Mouse (Mus musculus) right cerebral cortex, postnatal 14 days (tissue): Measurements from ENCODE around the gene Gm13276.
"Not testable (repeated sequence)": the region's sequence is repeated elsewhere in the genome, so short reads cannot be mapped to it uniquely, and the experiment has no call there.

Experiments
- DNase-seq: peaks from one replicate; pipeline ENCODE4 v3.0.0; 2022

The Gm13276 gene

GRCm38 (mm10) chr4:88785409-88785808 lies at the start of gene Gm13276:
TSS of gene Gm13276 (plus strand) at chr4:88785709.
- DNase-seq: not testable (repeated sequence)

- DNase-seq: peak; percentile 58
These were observed 47.0 kb upstream of the Gm13276 start for GRCm38 (mm10) chr4:88738480-88738879.

- DNase-seq: no peak
These were observed 46.5 kb upstream of the Gm13276 start for GRCm38 (mm10) chr4:88739036-88739435.

- DNase-seq: no peak
These were observed 44.1 kb upstream of the Gm13276 start for GRCm38 (mm10) chr4:88741426-88741825.

- DNase-seq: no peak
These were observed 42.6 kb upstream of the Gm13276 start for GRCm38 (mm10) chr4:88742771-88743371.

DNA sequence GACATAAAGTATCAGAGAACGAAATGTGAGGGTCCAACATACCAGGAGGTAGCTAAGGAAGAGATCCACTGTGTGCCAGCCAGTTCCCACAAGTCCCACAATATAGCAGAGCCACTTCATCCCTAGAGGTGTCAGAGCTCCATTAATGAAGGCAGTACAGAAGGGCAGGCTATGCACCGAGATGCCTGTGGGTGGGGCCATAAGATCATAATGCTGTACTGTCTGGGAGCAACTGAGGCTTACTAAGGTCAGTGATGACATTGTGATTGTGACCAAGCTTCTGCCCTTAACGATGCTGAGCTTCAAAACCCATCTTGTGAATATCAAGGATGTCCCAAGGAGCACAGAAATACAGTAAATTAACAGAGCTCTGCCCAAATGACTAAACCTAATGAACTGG lies 41.3 kb upstream of the Gm13276 start:
- no peak for DNase-seq

DNA sequence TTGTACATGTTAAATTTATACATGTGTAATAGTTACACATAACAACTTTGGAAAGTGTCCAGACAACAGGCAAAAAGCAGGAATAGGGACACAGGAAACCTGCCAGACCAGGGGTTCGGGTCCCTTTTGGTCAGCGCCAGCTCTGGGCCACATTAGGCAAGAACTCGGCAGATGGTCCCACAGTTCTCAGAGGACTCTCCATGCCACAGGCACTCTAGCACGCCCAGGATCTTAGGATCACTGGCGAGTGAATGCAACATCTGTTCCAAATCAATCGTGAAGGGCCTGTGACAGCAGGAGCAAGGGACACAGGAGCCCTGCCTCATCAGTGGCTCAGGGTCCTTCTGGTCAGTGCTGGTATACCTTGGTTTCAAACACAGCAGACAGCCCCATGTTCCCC lies 35.6 kb upstream of the Gm13276 start:
- no peak for DNase-seq

DNA sequence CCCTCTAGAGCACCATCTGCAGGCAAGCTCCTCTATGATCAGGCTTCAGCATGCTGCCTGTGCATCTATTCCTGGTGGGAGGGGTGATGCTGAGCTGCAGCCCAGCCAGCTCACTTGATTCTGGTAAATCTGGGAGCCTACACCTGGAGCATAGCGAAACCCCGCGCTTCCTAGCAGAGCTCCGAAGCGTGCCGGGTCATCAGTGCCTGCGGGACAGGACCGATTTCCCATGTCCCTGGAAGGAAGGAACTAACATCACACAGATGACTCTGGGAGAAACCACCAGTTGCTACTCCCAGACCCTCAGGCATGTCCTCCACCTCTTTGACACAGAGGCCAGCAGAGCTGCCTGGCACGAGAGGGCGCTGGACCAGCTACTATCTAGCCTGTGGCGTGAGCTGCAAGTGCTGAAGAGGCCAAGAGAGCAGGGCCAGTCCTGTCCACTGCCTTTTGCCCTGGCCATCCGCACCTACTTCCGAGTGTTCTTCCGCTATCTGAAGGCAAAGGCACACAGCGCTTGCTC lies 30.6 kb upstream of the Gm13276 start, which contains the start of gene Gm13271:
Gene Gm13271, plus strand, starts transcription at position 51 of the 523 bp plus-strand sequence.
- DNase-seq: peak; percentile 36

GRCm38 (mm10) chr4:88756581-88757513 lies 28.7 kb upstream of the Gm13276 start:
- not testable (repeated sequence) for DNase-seq

DNA sequence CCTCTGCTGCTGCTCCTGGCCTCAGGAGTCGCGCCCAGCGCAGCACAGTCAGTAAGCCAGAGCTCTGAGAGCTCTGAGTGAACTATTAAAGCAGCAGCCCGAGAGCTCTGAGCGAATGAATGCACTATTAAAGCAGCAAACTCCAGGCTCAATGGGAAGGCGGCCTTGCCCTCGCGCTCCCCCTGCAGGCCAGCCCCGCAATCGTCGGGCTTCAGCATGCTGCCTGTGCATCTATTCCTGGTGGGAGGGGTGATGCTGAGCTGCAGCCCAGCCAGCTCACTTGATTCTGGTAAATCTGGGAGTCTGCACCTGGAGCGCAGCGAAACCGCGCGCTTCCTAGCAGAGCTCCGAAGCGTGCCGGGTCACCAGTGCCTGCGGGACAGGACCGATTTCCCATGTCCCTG lies 27.9 kb upstream of the Gm13276 start:
- peak; percentile 75 for DNase-seq

DNA sequence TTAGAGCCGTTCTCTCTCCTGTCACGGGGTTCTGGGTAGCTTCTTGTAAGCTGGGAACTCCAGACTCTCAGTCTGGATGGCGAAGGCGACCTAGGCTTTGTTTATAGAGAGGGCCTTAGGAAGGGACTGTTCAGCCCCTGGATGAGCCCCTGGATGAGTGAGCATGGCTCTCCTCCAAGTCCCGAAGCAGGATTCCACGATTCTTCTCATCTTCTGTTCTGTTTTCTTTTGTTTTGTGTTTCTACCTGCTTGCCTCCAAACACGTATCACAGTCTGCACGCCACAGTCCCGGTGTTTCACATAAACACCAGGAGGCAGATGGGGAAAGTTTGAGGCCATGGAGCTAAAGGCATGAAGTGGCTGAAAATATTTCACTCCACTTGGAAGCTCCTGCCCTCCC lies 26.8 kb upstream of the Gm13276 start:
- DNase-seq: not testable (repeated sequence)

GRCm38 (mm10) chr4:88759610-88760268 lies 25.8 kb upstream of the Gm13276 start, which contains the start of gene Gm13283:
TSS of gene Gm13283 (plus strand) at chr4:88760119.
- DNase-seq: not testable (repeated sequence)

GRCm38 (mm10) chr4:88760431-88760830 lies 25.1 kb upstream of the Gm13276 start:
- DNase-seq: peak; percentile 33

DNA sequence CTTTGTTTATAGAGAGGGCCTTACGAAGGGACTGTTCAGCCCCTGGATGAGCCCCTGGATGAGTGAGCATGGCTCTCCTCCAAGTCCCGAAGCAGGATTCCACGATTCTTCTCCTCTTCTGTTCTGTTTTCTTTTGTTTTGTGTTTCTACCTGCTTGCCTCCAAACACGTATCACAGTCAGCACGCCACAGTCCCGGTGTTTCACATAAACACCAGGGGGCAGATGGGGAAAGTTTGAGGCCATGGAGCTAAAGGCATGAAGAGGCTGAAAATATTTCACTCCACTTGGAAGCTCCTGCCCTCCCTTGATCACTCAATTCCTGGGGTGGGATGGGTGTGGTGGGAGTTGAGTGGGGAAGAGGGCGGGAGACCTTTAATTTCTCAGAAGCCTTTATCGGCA lies 23.7 kb upstream of the Gm13276 start:
- peak; percentile 51 for DNase-seq

GRCm38 (mm10) chr4:88762341-88762740 lies 23.2 kb upstream of the Gm13276 start:
- DNase-seq: not testable (repeated sequence)

DNA sequence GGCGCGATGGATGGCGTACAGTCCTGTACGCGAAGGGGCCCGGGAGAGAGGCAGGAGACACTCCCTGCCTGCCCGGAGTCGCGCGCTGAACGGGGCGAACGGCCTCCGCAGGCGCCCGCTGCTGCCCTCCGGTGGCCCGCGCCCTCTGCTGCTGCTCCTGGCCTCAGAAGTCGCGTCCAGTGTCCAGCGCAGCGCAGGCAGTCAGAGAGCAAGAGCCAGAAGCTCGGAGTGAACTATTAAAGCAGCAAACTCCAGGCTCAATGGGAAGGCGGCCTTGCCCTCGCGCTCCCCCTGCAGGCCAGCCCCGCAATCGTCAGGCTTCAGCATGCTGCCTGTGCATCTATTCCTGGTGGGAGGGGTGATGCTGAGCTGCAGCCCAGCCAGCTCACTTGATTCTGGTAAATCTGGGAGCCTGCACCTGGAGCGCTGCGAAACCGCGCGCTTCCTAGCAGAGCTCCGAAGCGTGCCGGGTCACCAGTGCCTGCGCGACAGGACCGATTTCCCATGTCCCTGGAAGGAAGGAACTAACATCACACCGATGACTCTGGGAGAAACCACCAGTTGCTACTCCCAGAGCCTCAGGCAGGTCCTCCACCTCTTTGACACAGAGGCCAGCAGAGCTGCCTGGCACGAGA lies 22.0 kb upstream of the Gm13276 start:
- DNase-seq: not testable (repeated sequence)

DNA sequence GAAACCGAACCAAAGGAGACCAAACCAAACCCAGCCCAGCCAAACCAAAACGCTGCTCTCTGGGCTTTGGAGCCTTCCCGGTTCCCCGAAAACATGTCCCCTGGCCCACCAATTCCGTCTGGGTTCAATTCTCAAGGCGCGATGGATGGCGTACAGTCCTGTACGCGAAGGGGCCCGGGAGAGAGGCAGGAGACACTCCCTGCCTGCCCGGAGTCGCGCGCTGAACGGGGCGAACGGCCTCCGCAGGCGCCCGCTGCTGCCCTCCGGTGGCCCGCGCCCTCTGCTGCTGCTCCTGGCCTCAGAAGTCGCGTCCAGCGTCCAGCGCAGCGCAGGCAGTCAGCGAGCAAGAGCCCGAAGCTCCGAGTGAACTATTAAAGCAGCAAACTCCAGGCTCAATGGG lies 12.0 kb upstream of the Gm13276 start, which contains the start of gene Gm13290:
Gene Gm13290, plus strand, starts transcription at position 301 of the 400 bp plus-strand sequence.
- DNase-seq: not testable (repeated sequence)

DNA sequence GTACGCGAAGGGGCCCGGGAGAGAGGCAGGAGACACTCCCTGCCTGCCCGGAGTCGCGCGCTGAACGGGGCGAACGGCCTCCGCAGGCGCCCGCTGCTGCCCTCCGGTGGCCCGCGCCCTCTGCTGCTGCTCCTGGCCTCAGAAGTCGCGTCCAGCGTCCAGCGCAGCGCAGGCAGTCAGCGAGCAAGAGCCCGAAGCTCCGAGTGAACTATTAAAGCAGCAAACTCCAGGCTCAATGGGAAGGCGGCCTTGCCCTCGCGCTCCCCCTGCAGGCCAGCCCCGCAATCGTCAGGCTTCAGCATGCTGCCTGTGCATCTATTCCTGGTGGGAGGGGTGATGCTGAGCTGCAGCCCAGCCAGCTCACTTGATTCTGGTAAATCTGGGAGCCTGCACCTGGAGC lies 8.9 kb upstream of the Gm13276 start, which contains the start of gene Gm13289:
Gene Gm13289, plus strand, starts transcription at position 301 of the 400 bp plus-strand sequence.
- not testable (repeated sequence) for DNase-seq

- not testable (repeated sequence) for DNase-seq
These were observed 6.0 kb upstream of the Gm13276 start, which contains the start of gene Gm13272 for GRCm38 (mm10) chr4:88779550-88779949. TSS of gene Gm13272 (plus strand) at chr4:88779850.

GRCm38 (mm10) chr4:88780320-88780719 lies 5.2 kb upstream of the Gm13276 start:
- not testable (repeated sequence) for DNase-seq

DNA sequence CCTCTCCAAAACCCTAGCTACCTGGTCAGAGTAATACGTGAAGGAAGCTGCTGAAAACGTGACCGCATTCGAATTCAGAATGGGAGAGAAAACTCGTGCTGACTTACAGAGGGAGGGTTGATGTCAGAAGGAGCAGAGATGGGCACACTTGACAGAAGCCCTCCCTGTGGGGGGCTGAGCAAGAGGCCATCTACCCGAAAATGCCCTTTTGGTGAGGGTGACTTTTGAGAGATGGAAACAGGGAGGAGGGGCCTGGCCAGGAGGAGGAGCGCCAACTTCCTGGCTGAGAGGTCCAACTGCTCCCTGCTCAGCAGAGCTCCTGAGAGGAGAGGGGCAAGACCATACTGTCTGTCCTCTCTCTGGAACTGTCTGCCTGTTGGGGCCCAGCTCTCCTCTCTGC lies 3.7 kb upstream of the Gm13276 start, which contains the start of gene Ifnz:
Gene Ifnz, plus strand, starts transcription at position 301 of the 400 bp plus-strand sequence.
- DNase-seq: not testable (repeated sequence)

DNA sequence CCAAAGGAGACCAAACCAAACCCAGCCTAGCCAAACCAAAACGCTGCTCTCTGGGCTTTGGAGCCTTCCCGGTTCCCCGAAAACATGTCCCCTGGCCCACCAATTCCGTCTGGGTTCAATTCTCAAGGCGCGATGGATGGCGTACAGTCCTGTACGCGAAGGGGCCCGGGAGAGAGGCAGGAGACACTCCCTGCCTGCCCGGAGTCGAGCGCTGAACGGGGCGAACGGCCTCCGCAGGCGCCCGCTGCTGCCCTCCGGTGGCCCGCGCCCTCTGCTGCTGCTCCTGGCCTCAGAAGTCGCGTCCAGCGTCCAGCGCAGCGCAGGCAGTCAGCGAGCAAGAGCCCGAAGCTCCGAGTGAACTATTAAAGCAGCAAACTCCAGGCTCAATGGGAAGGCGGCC lies 3.2 kb upstream of the Gm13276 start:
- not testable (repeated sequence) for DNase-seq
